ENCODE assay signal across 25 mouse cellular contexts in genomic region chr7:35084565-35085360, GRCm38 (mm10). TPM values are rescaled to one million over a fixed set of nuclear protein-coding genes. Genes with fewer than 3 reads are reported as not detected.
DNase-seq lines count a peak whose midpoint lies in the region; ATAC-seq and TF ChIP-seq lines count a peak whose summit lies in the region.
"Had no signal": no experiment of that assay in that cellular context is flagged by ENCODE, and none has a peak within 500 bp of the region (broad histone marks: within the 10 kb centered on the region; RNA-seq: fewer than 3 reads in every experiment).

No protein-coding gene starts in this region.

- H3K9me3 ChIP-seq in lung, embryonic 14.5 days (ENCODE audit: low read depth, low read length): no peaks in the 10 kb centered on the region
- H3K9me3 ChIP-seq in stomach, embryonic 14.5 days (ENCODE audit: control insufficient read depth, low read depth, low read length): no peaks in the 10 kb centered on the region
- H3K9me3 ChIP-seq: heart, embryonic 10.5 days; hindbrain, embryonic 15.5 days; intestine, embryonic 15.5 days; megakaryocyte, embryonic 14.5 days; midbrain, embryonic 13.5 days had no signal

- no peak overlapping the region for H3K4me3 ChIP-seq in lung, embryonic 14.5 days (ENCODE audit: low read depth, low read length)
- no peak overlapping the region for H3K4me3 ChIP-seq in stomach, embryonic 14.5 days (ENCODE audit: low read depth, low read length)
- H3K4me3 ChIP-seq: heart, embryonic 10.5 days; hindbrain, embryonic 15.5 days; intestine, embryonic 15.5 days; layer of hippocampus, adult 2 months; megakaryocyte, embryonic 14.5 days; midbrain, embryonic 13.5 days had no signal

- no peak for TF ChIP-seq CTCF in lung, embryonic 14.5 days (IDR thresholded peaks at IDR 0.05; ENCODE audit: low read depth)

- H3K4me1 ChIP-seq in lung, embryonic 14.5 days (ENCODE audit: insufficient read depth): 0 out of 2 replicates have a peak, but pooled peaks cover 5% of the 10 kb centered on the region
- peaks cover 11% of the 10 kb centered on the region for H3K4me1 ChIP-seq in stomach, embryonic 14.5 days (ENCODE audit: control insufficient read depth, insufficient read depth, low read length)

- peak; percentile 81 for ATAC-seq in lung, embryonic 14.5 days (ENCODE audit: insufficient read depth)
- peak; percentile 78 for ATAC-seq in stomach, embryonic 14.5 days (ENCODE audit: insufficient number of reproducible peaks, insufficient read depth, low FRiP score, low read depth)
- no peak for ATAC-seq in granulocyte monocyte progenitor cell, adult 5-6 weeks (replicated peaks; ENCODE audit: poor library complexity, severe bottlenecking)
- ATAC-seq: activated CD4-positive, CD25-positive, alpha-beta regulatory T cell, adult 4 months; intestine, embryonic 15.5 days; liver, postnatal 0 days; midbrain, embryonic 13.5 days had no signal

- H3K27ac ChIP-seq in lung, embryonic 14.5 days (ENCODE audit: low read depth): peak overlapping the region; percentile 70
- H3K27ac ChIP-seq in stomach, embryonic 14.5 days (ENCODE audit: low read length): no peak overlapping the region
- H3K27ac ChIP-seq: heart, embryonic 10.5 days; hindbrain, embryonic 15.5 days; intestine, embryonic 15.5 days; layer of hippocampus, adult 2 months; midbrain, embryonic 13.5 days had no signal

- no peaks in the 10 kb centered on the region for H3K36me3 ChIP-seq in lung, embryonic 14.5 days (ENCODE audit: insufficient read depth)
- no peaks in the 10 kb centered on the region for H3K36me3 ChIP-seq in stomach, embryonic 14.5 days (ENCODE audit: control insufficient read depth, insufficient read depth, low read length)
- H3K36me3 ChIP-seq: heart, embryonic 10.5 days; hindbrain, embryonic 15.5 days; intestine, embryonic 15.5 days; midbrain, embryonic 13.5 days had no signal

- peaks cover 5% of the 10 kb centered on the region; the same call in 1 of the 2 replicates for H3K27me3 ChIP-seq in lung, embryonic 14.5 days (ENCODE audit: insufficient read depth, low read length)
- H3K27me3 ChIP-seq in stomach, embryonic 14.5 days (ENCODE audit: control insufficient read depth, insufficient read depth, low read length): no peaks in the 10 kb centered on the region
- H3K27me3 ChIP-seq: hindbrain, embryonic 15.5 days; intestine, embryonic 15.5 days had no signal

- no peak overlapping the region for H3K4me2 ChIP-seq in lung, embryonic 14.5 days
- H3K4me2 ChIP-seq in stomach, embryonic 14.5 days (replicated peaks; ENCODE audit: low read depth, low read length): no peak overlapping the region
- H3K4me2 ChIP-seq: hindbrain, embryonic 15.5 days; intestine, embryonic 15.5 days; liver, embryonic 11.5 days; midbrain, embryonic 13.5 days had no signal

- 56% methylated on average over 12 of the region's 12 CpGs for WGBS in lung, embryonic 14.5 days
- 68% methylated on average over 12 of the region's 12 CpGs for WGBS in stomach, embryonic 14.5 days

- no peak overlapping the region for H3K9ac ChIP-seq in lung, embryonic 14.5 days
- H3K9ac ChIP-seq in stomach, embryonic 14.5 days (replicated peaks; ENCODE audit: low read depth, low read length): no peak overlapping the region
- H3K9ac ChIP-seq: hindbrain, embryonic 15.5 days; intestine, embryonic 15.5 days; liver, postnatal 0 days; midbrain, embryonic 13.5 days had no signal

- peak; percentile 38 to 65 for DNase-seq in lung, adult 18-20 months
- DNase-seq in lung, postnatal 10 days: no peak
- peak; percentile 42 for DNase-seq in 416B (ENCODE audit: low read depth)
- DNase-seq in lung, embryonic 14.5 days: peak; percentile 39
- DNase-seq in right cerebral cortex, postnatal 25 days: no peak
- no peak for DNase-seq in adrenal gland, adult 18-20 months (ENCODE audit: low spot score in 2 of 2)
- DNase-seq: adrenal gland, postnatal 10 days; B cell, adult 2 months; cerebellum, adult 2 months; cerebellum, postnatal 36 days; gastrocnemius, postnatal 36 days; heart, postnatal 4 days; kidney, adult 8-10 months; kidney, postnatal 10 days; liver, postnatal 0 days had no signal

RNA-seq across cellular contexts. Expression of gene Cebpg, which starts 28.4 kb away (rescaled TPM):
- polyA plus RNA-seq in lung, embryonic 14.5 days (2014; fragmentation: Nextera tagmentation; extraction: Ambion mirVana): 38.6 and 41.7 TPM in 2 replicates
- 34.0 and 36.2 TPM in 2 replicates for polyA plus RNA-seq in stomach, embryonic 14.5 days (2014; fragmentation: Nextera tagmentation; extraction: Ambion mirVana)
- total RNA-seq in granulocyte monocyte progenitor cell, adult 5-6 weeks (2014; fragmentation: Nextera tagmentation): 21.3 TPM in 2 replicates
- 22.5 and 26.3 TPM in 2 replicates for total RNA-seq in granulocyte monocyte progenitor cell, adult 5-6 weeks (2017)
- 10 to 100 TPM; 57.2 to 70.4 TPM for total RNA-seq in adrenal gland, adult 18-20 months (2021)

RNA-seq across cellular contexts. Expression of gene Cebpa, which starts 34.3 kb away (rescaled TPM):
- polyA plus RNA-seq in lung, embryonic 14.5 days (2014; fragmentation: Nextera tagmentation; extraction: Ambion mirVana): 5.1 and 6.0 TPM in 2 replicates
- polyA plus RNA-seq in stomach, embryonic 14.5 days (2014; fragmentation: Nextera tagmentation; extraction: Ambion mirVana): 3.7 and 4.0 TPM in 2 replicates
- 89.6 and 92.8 TPM in 2 replicates for total RNA-seq in granulocyte monocyte progenitor cell, adult 5-6 weeks (2014; fragmentation: Nextera tagmentation)
- total RNA-seq in granulocyte monocyte progenitor cell, adult 5-6 weeks (2017): 33.3 and 45.1 TPM in 2 replicates
- total RNA-seq in adrenal gland, adult 18-20 months (2021): 100 to 1,000 TPM; 102 to 266 TPM

Comparison
In these comparisons a context has a peak if more than half of its experiments do, and no peak if none do; other contexts are left out.
1. DNase-seq: peak in lung, adult 18-20 months (2 of 2), 416B (single experiment) and lung, embryonic 14.5 days (single experiment); none in lung, postnatal 10 days (single experiment), right cerebral cortex, postnatal 25 days (single experiment) and adrenal gland, adult 18-20 months (0 of 2).